ENCODE assay signal across 10 mouse cellular contexts in the genomic region with DNA sequence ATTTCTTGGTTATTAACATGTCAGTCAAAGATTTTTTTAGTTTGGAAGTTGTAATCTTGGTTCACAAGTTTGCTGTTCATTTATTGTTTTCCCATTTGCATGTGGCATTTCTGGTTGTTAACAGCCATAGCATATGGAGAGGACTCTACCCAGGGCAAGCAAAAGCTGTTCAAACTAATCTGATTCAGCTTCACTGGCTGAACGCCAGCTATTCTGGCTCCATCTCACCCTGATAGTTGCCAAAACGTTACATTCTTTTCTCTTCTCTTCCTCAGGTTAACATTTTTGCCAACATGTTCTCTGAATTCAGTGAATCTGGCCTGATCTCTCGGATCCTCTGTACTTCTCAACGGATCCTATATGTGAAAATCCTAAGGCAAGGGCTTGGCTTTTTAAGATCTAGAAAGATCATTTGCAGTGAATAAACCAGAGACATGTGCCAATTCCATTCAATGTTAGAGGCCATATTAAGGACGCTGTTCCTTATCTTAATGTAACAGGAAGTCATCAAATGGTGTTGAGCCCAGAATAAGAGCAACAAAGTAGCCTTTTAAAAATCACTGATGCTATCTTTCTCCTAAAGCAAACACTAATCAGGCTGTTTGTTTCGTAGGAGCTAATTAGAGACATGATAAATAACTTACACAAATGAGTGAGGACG.
DNase-seq lines count a peak whose midpoint lies in the region; ATAC-seq and TF ChIP-seq lines count a peak whose summit lies in the region.
"Had no signal": no experiment of that assay in that cellular context is flagged by ENCODE, and none has a peak within 500 bp of the region (broad histone marks: within the 10 kb centered on the region; RNA-seq: fewer than 3 reads in every experiment).

No protein-coding gene starts in this region.

- no peak overlapping the region for H3K27ac ChIP-seq in forebrain, embryonic 13.5 days
- H3K27ac ChIP-seq in forebrain, embryonic 11.5 days (ENCODE audit: low read depth, low read length), result no peak overlapping the region
- no peak overlapping the region for H3K27ac ChIP-seq in lung, embryonic 14.5 days (ENCODE audit: low read depth)
- no peak overlapping the region for H3K27ac ChIP-seq in cerebellum, adult 2 months (ENCODE audit: insufficient read depth, low read length)

- no peak overlapping the region for H3K4me2 ChIP-seq in forebrain, embryonic 13.5 days
- no peak overlapping the region for H3K4me2 ChIP-seq in forebrain, embryonic 11.5 days (ENCODE audit: low read depth, low read length, severe bottlenecking)
- no peak overlapping the region for H3K4me2 ChIP-seq in lung, embryonic 14.5 days
- H3K4me2 ChIP-seq: embryonic facial prominence, embryonic 13.5 days had no signal

- WGBS in forebrain, embryonic 13.5 days, result 58% methylated on average over 7 of the region's 7 CpGs
- 79% methylated on average over 7 of the region's 7 CpGs for WGBS in forebrain, embryonic 11.5 days
- 38% methylated on average over 7 of the region's 7 CpGs for WGBS in lung, embryonic 14.5 days
- 24% methylated on average over 7 of the region's 7 CpGs for WGBS in cerebellum, adult 2 months

- no peak for DNase-seq in forebrain, embryonic 11.5 days (ENCODE audit: low spot score)
- peak; percentile 57 for DNase-seq in lung, embryonic 14.5 days
- no peak for DNase-seq in lung, postnatal 14 days
- peak; percentile 86 to 93 for DNase-seq in cerebellum, adult 2 months
- peak; percentile 7 to 25 for DNase-seq in layer of hippocampus, postnatal 25 days (ENCODE audit: extremely low spot score in 1 of 2, low spot score in 1 of 2)
- no peak for DNase-seq in spleen, adult 18-20 months
- DNase-seq in frontal cortex, postnatal 14 days (ENCODE audit: low spot score in 2 of 2), result no peak
- DNase-seq: thymus, postnatal 4 days had no signal

- ATAC-seq in forebrain, embryonic 13.5 days, result peak; percentile 89
- no peak for ATAC-seq in forebrain, embryonic 11.5 days (replicated peaks; ENCODE audit: low FRiP score)
- ATAC-seq in lung, embryonic 14.5 days (ENCODE audit: insufficient read depth), result no peak; the same call in 1 of the 2 replicates

- TF ChIP-seq CTCF in lung, embryonic 14.5 days (IDR thresholded peaks at IDR 0.05; ENCODE audit: low read depth), result no peak
- TF ChIP-seq CTCF in cerebellum, adult 2 months (IDR thresholded peaks at IDR 0.05; ENCODE audit: borderline replicate concordance, insufficient read depth, low read depth, low read length), result no peak

- H3K4me3 ChIP-seq in forebrain, embryonic 13.5 days, result no peak overlapping the region
- no peak overlapping the region for H3K4me3 ChIP-seq in forebrain, embryonic 11.5 days (ENCODE audit: low read depth, low read length)
- no peak overlapping the region for H3K4me3 ChIP-seq in lung, embryonic 14.5 days (ENCODE audit: low read depth, low read length)
- no peak overlapping the region for H3K4me3 ChIP-seq in cerebellum, adult 2 months (replicated peaks; ENCODE audit: insufficient read depth, low read depth, low read length)
- H3K4me3 ChIP-seq: embryonic facial prominence, embryonic 13.5 days had no signal

- no peaks in the 10 kb centered on the region for H3K9me3 ChIP-seq in forebrain, embryonic 13.5 days (replicated peaks)
- no peaks in the 10 kb centered on the region for H3K9me3 ChIP-seq in forebrain, embryonic 11.5 days (ENCODE audit: control insufficient read depth, low read length)
- no peaks in the 10 kb centered on the region for H3K9me3 ChIP-seq in lung, embryonic 14.5 days (ENCODE audit: low read depth, low read length)
- H3K9me3 ChIP-seq: embryonic facial prominence, embryonic 13.5 days had no signal

- no peak for TF ChIP-seq POLR2A in cerebellum, adult 2 months (IDR thresholded peaks at IDR 0.05; ENCODE audit: borderline replicate concordance, insufficient read depth, low read length)

- H3K27me3 ChIP-seq in forebrain, embryonic 13.5 days, result no peaks in the 10 kb centered on the region
- no peaks in the 10 kb centered on the region for H3K27me3 ChIP-seq in forebrain, embryonic 11.5 days (ENCODE audit: control insufficient read depth, insufficient read depth, low read length)
- no peaks in the 10 kb centered on the region for H3K27me3 ChIP-seq in lung, embryonic 14.5 days (ENCODE audit: insufficient read depth, low read length)
- H3K27me3 ChIP-seq in cerebellum, adult 2 months (ENCODE audit: control insufficient read depth, insufficient read depth, low read length), result no peaks in the 10 kb centered on the region
- H3K27me3 ChIP-seq: embryonic facial prominence, embryonic 13.5 days had no signal

- no peaks in the 10 kb centered on the region for H3K4me1 ChIP-seq in forebrain, embryonic 13.5 days
- H3K4me1 ChIP-seq in forebrain, embryonic 11.5 days (replicated peaks; ENCODE audit: control insufficient read depth, insufficient read depth, low read length), result no peaks in the 10 kb centered on the region
- no peaks in the 10 kb centered on the region for H3K4me1 ChIP-seq in lung, embryonic 14.5 days (ENCODE audit: insufficient read depth)
- peaks cover 6% of the 10 kb centered on the region; the same call in 1 of the 2 replicates for H3K4me1 ChIP-seq in cerebellum, adult 2 months (ENCODE audit: control insufficient read depth, insufficient read depth, low read length)

- H3K9ac ChIP-seq in forebrain, embryonic 13.5 days, result no peak overlapping the region
- H3K9ac ChIP-seq in forebrain, embryonic 11.5 days (ENCODE audit: low read length), result no peak overlapping the region
- no peak overlapping the region for H3K9ac ChIP-seq in lung, embryonic 14.5 days
- H3K9ac ChIP-seq: embryonic facial prominence, embryonic 13.5 days had no signal

- H3K36me3 ChIP-seq in forebrain, embryonic 13.5 days (ENCODE audit: poor library complexity, severe bottlenecking), result no peaks in the 10 kb centered on the region
- no peaks in the 10 kb centered on the region for H3K36me3 ChIP-seq in forebrain, embryonic 11.5 days (ENCODE audit: control insufficient read depth, insufficient read depth, low read length)
- no peaks in the 10 kb centered on the region for H3K36me3 ChIP-seq in lung, embryonic 14.5 days (ENCODE audit: insufficient read depth)
- H3K36me3 ChIP-seq: embryonic facial prominence, embryonic 13.5 days had no signal

Comparison
In these comparisons a context has a peak if more than half of its experiments do, and no peak if none do; other contexts are left out.
1. DNase-seq: peak in lung, embryonic 14.5 days (single experiment), cerebellum, adult 2 months (2 of 2) and layer of hippocampus, postnatal 25 days (2 of 2); none in forebrain, embryonic 11.5 days (single experiment), lung, postnatal 14 days (single experiment), spleen, adult 18-20 months (0 of 2) and frontal cortex, postnatal 14 days (0 of 2).